Mouse (Mus musculus) WW6 (cell line): Measurements from ENCODE around the gene Dcaf10.

ENCODE experiments used
- DNase-seq: peaks from one replicate; pipeline ENCODE4 v3.0.0-alpha.2; 2013; ENCODE audit warnings: low read depth, low spot score

Gene Dcaf10

GRCm38 (mm10) chr4:45419051-45419450 lies 77.2 kb downstream of the Dcaf10 start:
- DNase-seq, result no peak

- no peak for DNase-seq
Measured at GRCm38 (mm10) chr4:45420733-45421132, 78.8 kb downstream of the Dcaf10 start.

GRCm38 (mm10) chr4:45421519-45422260 lies 79.8 kb downstream of the Dcaf10 start:
- no peak for DNase-seq

GRCm38 (mm10) chr4:45422640-45423039 lies 80.7 kb downstream of the Dcaf10 start:
- no peak for DNase-seq

- DNase-seq, result no peak
Measured at GRCm38 (mm10) chr4:45423406-45423805, 81.5 kb downstream of the Dcaf10 start.

- DNase-seq, result peak; percentile 49
Measured at GRCm38 (mm10) chr4:45426724-45427457, 85.0 kb downstream of the Dcaf10 start.
